17 mouse cellular contexts compared by ENCODE assay signal in the genomic region with DNA sequence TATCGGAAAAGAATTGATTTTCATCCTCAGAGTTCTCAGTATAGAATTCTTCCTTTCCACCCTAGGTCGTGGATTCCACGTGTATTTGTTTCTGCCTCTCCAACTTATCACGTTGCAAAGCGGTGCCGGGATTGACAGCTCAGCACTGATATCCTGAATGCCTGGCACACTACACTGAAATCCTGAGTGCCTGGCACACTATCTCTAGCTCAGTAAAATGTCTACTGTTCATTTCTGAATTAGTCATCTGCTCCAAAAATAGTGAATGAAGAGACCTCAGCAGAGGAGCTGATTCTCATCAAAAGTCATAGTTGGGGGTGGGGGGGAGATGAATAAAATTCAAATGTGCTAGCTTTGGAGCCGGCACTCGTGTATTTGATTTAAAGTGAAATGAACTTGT. TPM values are rescaled to one million over a fixed set of nuclear protein-coding genes. Genes with fewer than 3 reads are reported as not detected.
DNase-seq lines count a peak whose midpoint lies in the region; ATAC-seq and TF ChIP-seq lines count a peak whose summit lies in the region.
"Had no signal": no experiment of that assay in that cellular context is flagged by ENCODE, and none has a peak within 500 bp of the region (broad histone marks: within the 10 kb centered on the region; RNA-seq: fewer than 3 reads in every experiment).

No protein-coding gene starts in this region.

- no peaks in the 10 kb centered on the region for H3K4me1 ChIP-seq in forebrain, postnatal 0 days (ENCODE audit: insufficient read depth)
- H3K4me1 ChIP-seq in forebrain, embryonic 13.5 days: no peaks in the 10 kb centered on the region
- H3K4me1 ChIP-seq: embryonic facial prominence, embryonic 15.5 days had no signal

- intact Hi-C loops in heart, postnatal 36 days (cut with DNase I): no loop called here
- intact Hi-C loops in left cerebral cortex, postnatal 14 days (cut with DNase I): no loop called here

- no peaks in the 10 kb centered on the region for H3K36me3 ChIP-seq in forebrain, postnatal 0 days (ENCODE audit: insufficient read depth)
- H3K36me3 ChIP-seq in forebrain, embryonic 13.5 days (ENCODE audit: poor library complexity, severe bottlenecking): no peaks in the 10 kb centered on the region
- H3K36me3 ChIP-seq: embryonic facial prominence, embryonic 15.5 days had no signal

- DNase-seq in forebrain, postnatal 0 days: peak; percentile 32
- peak; percentile 10 for DNase-seq in frontal cortex, postnatal 10 days (ENCODE audit: low spot score in 2 of 2)
- peak; percentile 5 to 13 for DNase-seq in heart, postnatal 36 days
- peak; percentile 40 to 62 for DNase-seq in left cerebral cortex, postnatal 14 days (ENCODE audit: low spot score in 2 of 2)
- DNase-seq in adrenal gland, adult 8-10 months: no peak
- DNase-seq in testis, postnatal 10 days (ENCODE audit: low spot score): no peak
- DNase-seq: adrenal gland, postnatal 14 days; lung, adult 2 months; spleen, adult 18-20 months had no signal

- no peaks in the 10 kb centered on the region for H3K27me3 ChIP-seq in forebrain, postnatal 0 days (ENCODE audit: insufficient read depth, low read length)
- H3K27me3 ChIP-seq in forebrain, embryonic 13.5 days: no peaks in the 10 kb centered on the region
- H3K27me3 ChIP-seq: embryonic facial prominence, embryonic 15.5 days had no signal

- no peak overlapping the region for H3K27ac ChIP-seq in forebrain, postnatal 0 days (ENCODE audit: low read depth, low read length)
- no peak overlapping the region for H3K27ac ChIP-seq in forebrain, embryonic 13.5 days
- H3K27ac ChIP-seq: embryonic facial prominence, embryonic 15.5 days; kidney, postnatal 0 days; stomach, postnatal 0 days had no signal

- H3K4me2 ChIP-seq in forebrain, postnatal 0 days (ENCODE audit: low read depth): no peak overlapping the region
- no peak overlapping the region for H3K4me2 ChIP-seq in forebrain, embryonic 13.5 days
- H3K4me2 ChIP-seq: embryonic facial prominence, embryonic 15.5 days had no signal

- no peaks in the 10 kb centered on the region for H3K9me3 ChIP-seq in forebrain, postnatal 0 days (ENCODE audit: low read length)
- no peaks in the 10 kb centered on the region for H3K9me3 ChIP-seq in forebrain, embryonic 13.5 days (replicated peaks)
- H3K9me3 ChIP-seq: embryonic facial prominence, embryonic 15.5 days had no signal

- 75% methylated on average over 8 of the region's 8 CpGs for WGBS in forebrain, postnatal 0 days
- 92% methylated on average over 8 of the region's 8 CpGs for WGBS in forebrain, embryonic 13.5 days

- H3K4me3 ChIP-seq in forebrain, postnatal 0 days (ENCODE audit: low read depth, low read length): no peak overlapping the region
- no peak overlapping the region for H3K4me3 ChIP-seq in forebrain, embryonic 13.5 days
- H3K4me3 ChIP-seq: embryonic facial prominence, embryonic 15.5 days had no signal

- H3K9ac ChIP-seq in forebrain, postnatal 0 days: no peak overlapping the region
- no peak overlapping the region for H3K9ac ChIP-seq in forebrain, embryonic 13.5 days
- H3K9ac ChIP-seq: embryonic facial prominence, embryonic 15.5 days had no signal

- TF ChIP-seq CTCF in forebrain, postnatal 0 days (IDR thresholded peaks at IDR 0.05; ENCODE audit: low read depth): no peak

- peak; percentile 92 for ATAC-seq in forebrain, postnatal 0 days
- ATAC-seq in forebrain, embryonic 13.5 days: no peak
- no peak for ATAC-seq in megakaryocyte-erythroid progenitor cell, adult 5-6 weeks (replicated peaks; ENCODE audit: low FRiP score, low TSS enrichment, poor library complexity, severe bottlenecking)
- ATAC-seq: forebrain, embryonic 14.5 days; inflammation-experienced regulatory T-cells, adult 6 months had no signal

RNA-seq across cellular contexts. Expression of gene Acmsd, which starts 12.8 kb away (rescaled TPM):
- not detected in 2 replicates for total RNA-seq in forebrain, postnatal 0 days (2014; rRNA removed)
- 0.11 TPM in 1 of 2 replicates, not detected in the other for polyA plus RNA-seq in forebrain, postnatal 0 days (2015; fragmentation: Nextera tagmentation; extraction: Ambion mirVana)
- 0.08 TPM in 1 of 2 replicates, not detected in the other for polyA plus RNA-seq in forebrain, embryonic 13.5 days (2015; fragmentation: Nextera tagmentation; extraction: Ambion mirVana)
- total RNA-seq in heart, postnatal 36 days (2021): under 1 TPM; 0.24 to 0.28 TPM
- total RNA-seq in left cerebral cortex, postnatal 14 days (2021): not detected
- total RNA-seq in adrenal gland, adult 8-10 months (2022): not detected
- total RNA-seq in megakaryocyte-erythroid progenitor cell, adult 5-6 weeks (2014; fragmentation: Nextera tagmentation): 5.9 and 14.7 TPM in 2 replicates
- total RNA-seq in megakaryocyte-erythroid progenitor cell, adult 5-6 weeks (2017): 11.5 and 14.7 TPM in 2 replicates
- polyA plus RNA-seq: forebrain, embryonic 14.5 days; inflammation-experienced regulatory T-cells, adult 6 months; stomach, postnatal 0 days had no signal

RNA-seq across cellular contexts. Expression of gene Tmem163, which starts 37.1 kb away (rescaled TPM):
- total RNA-seq in forebrain, postnatal 0 days (2014; rRNA removed): 30.7 and 36.7 TPM in 2 replicates
- polyA plus RNA-seq in forebrain, postnatal 0 days (2015; fragmentation: Nextera tagmentation; extraction: Ambion mirVana): 25.9 and 37.1 TPM in 2 replicates
- 16.0 and 25.7 TPM in 2 replicates for polyA plus RNA-seq in forebrain, embryonic 13.5 days (2015; fragmentation: Nextera tagmentation; extraction: Ambion mirVana)
- total RNA-seq in heart, postnatal 36 days (2021): 1 to 10 TPM; 4.8 to 9.5 TPM
- 10 to 100 TPM; 34.3 to 37.5 TPM for total RNA-seq in left cerebral cortex, postnatal 14 days (2021)
- total RNA-seq in adrenal gland, adult 8-10 months (2022): 1 to 10 TPM in 2 of 4 experiments, not detected in 2; 1.6 TPM
- total RNA-seq in megakaryocyte-erythroid progenitor cell, adult 5-6 weeks (2014; fragmentation: Nextera tagmentation): not detected in 2 replicates
- 0.14 TPM in 1 of 2 replicates, not detected in the other for total RNA-seq in megakaryocyte-erythroid progenitor cell, adult 5-6 weeks (2017)
- total RNA-seq: megakaryocyte progenitor cell, adult 5-6 weeks had no signal

RNA-seq across cellular contexts. Expression of gene Ccnt2, which starts 57.5 kb away (rescaled TPM):
- total RNA-seq in forebrain, postnatal 0 days (2014; rRNA removed): 36.2 and 51.5 TPM in 2 replicates
- 12.8 and 23.2 TPM in 2 replicates for polyA plus RNA-seq in forebrain, postnatal 0 days (2015; fragmentation: Nextera tagmentation; extraction: Ambion mirVana)
- 115 and 124 TPM in 2 replicates for polyA plus RNA-seq in forebrain, embryonic 13.5 days (2015; fragmentation: Nextera tagmentation; extraction: Ambion mirVana)
- 10 to 100 TPM; 20.9 to 26.6 TPM for total RNA-seq in heart, postnatal 36 days (2021)
- total RNA-seq in left cerebral cortex, postnatal 14 days (2021): 10 to 100 TPM; 55.0 to 59.4 TPM
- 10 to 100 TPM; 45.6 to 73.4 (median 53.0) TPM for total RNA-seq in adrenal gland, adult 8-10 months (2022)
- total RNA-seq in megakaryocyte-erythroid progenitor cell, adult 5-6 weeks (2014; fragmentation: Nextera tagmentation): 68.8 and 93.0 TPM in 2 replicates
- total RNA-seq in megakaryocyte-erythroid progenitor cell, adult 5-6 weeks (2017): 36.9 and 68.9 TPM in 2 replicates

Comparison
In these comparisons a context has a peak if more than half of its experiments do, and no peak if none do; other contexts are left out.
1. DNase-seq: peak in forebrain, postnatal 0 days (single experiment), frontal cortex, postnatal 10 days (2 of 2), heart, postnatal 36 days (2 of 2) and left cerebral cortex, postnatal 14 days (2 of 2); none in adrenal gland, adult 8-10 months (single experiment) and testis, postnatal 10 days (single experiment).